Mouse (Mus musculus) retina, embryonic 14.5 days (tissue): ENCODE results near the gene Vmn1r214.

Source experiments
- DNase-seq: peaks from one replicate; pipeline ENCODE4 v3.0.0-alpha.2; 2015; ENCODE audit warnings: low spot score

Gene Vmn1r214

GRCm38 (mm10) chr13:23030118-23030517, at the start of gene Vmn1r214:
Gene Vmn1r214, plus strand, starts transcription at chr13:23030418.
- DNase-seq, result no peak

DNA sequence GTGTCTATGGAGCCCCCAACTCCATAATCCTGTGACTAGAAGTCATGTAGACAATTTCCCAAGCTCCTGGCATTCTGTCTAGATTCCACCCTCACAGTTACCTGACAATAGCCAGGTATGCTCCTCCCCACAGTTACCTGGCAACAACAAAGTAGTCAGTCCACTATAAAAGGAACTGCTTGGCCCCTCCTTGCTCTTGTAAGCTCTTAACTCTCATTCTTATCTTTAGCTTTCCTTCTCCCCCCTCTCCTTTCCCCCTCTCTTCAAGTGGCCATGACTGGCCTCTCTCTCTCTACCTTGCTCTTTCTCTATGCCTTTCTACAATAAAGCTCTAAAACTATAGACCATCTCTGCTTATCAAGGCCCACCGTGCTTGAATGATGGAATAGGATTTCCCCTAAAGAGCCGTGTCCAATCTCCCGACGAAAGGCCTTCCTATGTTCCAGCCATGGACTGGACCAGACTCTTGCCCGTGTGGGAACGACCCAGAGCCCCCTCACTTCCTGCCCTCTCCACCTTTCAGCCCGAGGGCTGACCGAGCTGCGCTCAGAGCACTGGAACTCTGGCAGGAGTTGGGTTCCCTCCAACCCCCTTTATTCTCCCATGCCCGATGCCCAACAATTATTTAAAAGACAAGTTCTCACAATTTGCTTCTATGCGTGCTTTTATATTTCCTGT, 39.9 kb upstream of the Vmn1r214 start:
- DNase-seq, result no peak

DNA sequence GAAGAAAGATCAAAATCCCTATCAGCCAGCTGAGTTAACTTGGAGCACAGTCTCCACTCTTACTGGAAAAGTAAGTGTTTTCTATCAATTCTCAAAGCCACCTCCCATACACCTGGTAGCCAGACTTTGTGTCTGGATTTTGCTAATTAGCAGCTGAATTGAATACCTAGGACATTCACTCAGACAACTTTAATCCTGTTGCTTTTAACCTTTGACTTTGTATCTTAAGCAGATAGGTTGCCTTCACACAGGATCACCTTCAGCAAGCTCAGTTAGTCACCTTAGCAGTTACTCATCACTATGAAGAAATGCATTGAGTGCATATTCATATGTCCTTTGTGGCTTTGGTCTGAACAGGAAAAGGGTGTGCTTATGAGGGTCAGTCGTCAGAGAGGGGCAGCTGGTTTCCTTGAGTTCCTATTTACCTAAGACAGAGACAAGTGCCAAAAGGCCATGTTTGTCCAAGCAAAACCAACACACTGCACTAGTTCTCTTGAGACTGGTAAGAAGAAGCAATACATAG, 38.0 kb upstream of the Vmn1r214 start:
- DNase-seq, result no peak

DNA sequence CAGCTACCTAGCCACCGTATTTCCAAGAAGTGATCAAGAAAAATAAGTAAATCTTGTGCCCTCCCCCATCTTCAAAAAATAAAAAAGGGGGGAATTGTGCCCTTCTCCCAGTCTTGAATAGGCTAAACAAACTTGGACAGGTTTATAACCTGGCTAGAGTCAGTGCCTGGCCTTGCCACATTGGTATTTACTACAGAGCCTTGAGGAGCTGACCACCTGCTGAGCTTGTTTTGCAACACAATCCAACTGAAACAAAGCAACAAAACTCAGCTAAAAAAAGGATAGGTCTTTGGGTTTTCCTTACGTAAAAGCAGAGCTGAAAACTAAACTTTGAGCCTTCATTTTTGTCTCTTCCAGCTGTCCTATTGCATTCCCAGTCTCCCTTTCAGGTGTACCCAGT, 37.5 kb upstream of the Vmn1r214 start:
- no peak for DNase-seq

DNA sequence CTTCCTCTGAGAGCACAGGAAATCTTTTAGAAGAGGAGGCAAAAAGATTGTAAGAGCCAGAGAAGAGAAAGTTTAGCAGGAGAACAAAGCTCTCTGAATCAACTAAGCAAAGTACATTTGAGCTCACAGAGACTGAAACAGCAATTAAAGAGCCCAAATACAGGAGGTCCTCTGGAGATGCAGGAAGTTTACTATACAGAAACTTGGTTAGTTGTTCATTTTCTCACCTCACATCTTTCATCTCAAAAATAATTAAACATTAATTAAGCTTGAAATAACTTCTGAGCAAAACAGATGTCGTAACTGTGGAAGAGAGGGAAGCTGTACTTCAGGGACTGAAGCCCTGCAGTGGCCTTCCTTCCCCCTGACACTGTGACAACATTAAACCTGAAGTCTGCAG, 22.9 kb upstream of the Vmn1r214 start, which contains the start of gene Vmn1r213:
Gene Vmn1r213, plus strand, starts transcription at position 301 of the 400 bp plus-strand sequence.
- DNase-seq, result no peak

- no peak for DNase-seq
Measured at GRCm38 (mm10) chr13:23018158-23018557, 12.1 kb upstream of the Vmn1r214 start.

DNA sequence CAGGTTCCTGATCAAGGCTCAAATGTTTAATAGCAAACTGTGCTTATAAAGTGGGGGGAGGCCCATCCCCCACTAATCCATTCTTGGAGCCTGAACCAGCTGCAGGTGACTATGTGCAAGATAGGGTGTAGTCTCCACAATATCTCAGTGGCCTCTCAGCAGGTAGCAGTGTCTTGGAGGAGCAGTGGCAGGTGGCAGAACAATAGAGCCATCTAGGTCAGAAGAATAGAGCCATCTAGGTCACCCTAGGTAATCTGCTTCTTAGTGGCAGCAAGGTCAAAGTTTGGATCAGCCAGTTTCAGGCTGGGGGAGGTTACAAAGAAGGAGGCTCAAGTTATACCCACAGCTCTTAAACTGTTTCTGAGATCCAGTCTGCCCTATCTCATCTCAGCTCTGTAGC, 5.4 kb upstream of the Vmn1r214 start:
- DNase-seq, result no peak

- no peak for DNase-seq
Measured at GRCm38 (mm10) chr13:23057778-23058177, 27.6 kb downstream of the Vmn1r214 start.

- no peak for DNase-seq
Measured at GRCm38 (mm10) chr13:23067725-23068124, 37.5 kb downstream of the Vmn1r214 start, which contains the start of gene Vmn1r215. Gene Vmn1r215, plus strand, starts transcription at chr13:23068025.

DNA sequence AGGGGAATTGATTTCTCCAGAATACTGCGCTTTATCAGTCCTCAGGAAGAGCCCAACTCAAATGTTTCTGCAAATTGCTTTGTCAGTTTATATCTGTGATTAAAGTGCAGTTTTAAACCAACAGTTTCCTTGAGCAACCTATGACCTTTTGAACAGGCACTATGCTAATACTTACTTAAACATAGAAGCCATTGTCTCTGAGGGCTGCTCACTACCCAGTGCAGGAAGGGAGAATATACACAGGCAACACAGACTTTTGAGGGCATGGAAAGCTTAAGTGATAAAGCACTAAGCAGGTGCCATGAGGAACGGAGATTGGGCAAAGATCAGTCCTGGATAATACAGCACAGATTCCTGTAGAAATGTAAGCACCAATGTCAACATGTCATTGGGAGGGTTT, 39.1 kb downstream of the Vmn1r214 start:
- no peak for DNase-seq
